Mouse (Mus musculus) forebrain, embryonic 14.5 days (tissue): ENCODE results near the gene Akna. TPM values are rescaled to one million over a fixed set of nuclear protein-coding genes. Genes with fewer than 3 reads are reported as not detected.

Experiments
- ATAC-seq: fragments of 200-750 bp; cut with Nextera tagmentation; 2 replicates; pipeline ENCODE4 v1.8.0; 2017; ENCODE audit warnings: mild to moderate bottlenecking, moderate library complexity
- DNase-seq: peaks from one replicate; pipeline ENCODE4 v3.0.0-alpha.2; 2015; ENCODE audit warnings: low spot score
- H3K27ac ChIP-seq: fragments of 300-500 bp; sonication (generic); 2 replicates; pipeline ENCODE4 v1.5.1; 2014; ENCODE audit warnings: low read depth, mild to moderate bottlenecking, control low read depth, low read length, moderate library complexity
- H3K27me3 ChIP-seq: fragments of 300-500 bp; sonication (generic); replicated peaks from 2 replicates; pipeline ENCODE4 v1.6.1; 2014; ENCODE audit warnings: low read length, control low read depth, mixed read lengths; ENCODE audit not compliant: control insufficient read depth, insufficient read depth
- H3K36me3 ChIP-seq: fragments of 300-500 bp; sonication (generic); 2 replicates; pipeline ENCODE4 v1.6.1; 2014; ENCODE audit warnings: low read length, control low read depth; ENCODE audit not compliant: control insufficient read depth, insufficient read depth
- H3K4me1 ChIP-seq: fragments of 300-500 bp; sonication (generic); 2 replicates; pipeline ENCODE4 v1.6.1; 2014; ENCODE audit warnings: antibody characterized with exemption, low read length, control low read depth; ENCODE audit not compliant: control insufficient read depth, insufficient read depth
- H3K4me2 ChIP-seq: fragments of 300-500 bp; sonication (generic); 2 replicates; pipeline ENCODE4 v1.6.1; 2014; ENCODE audit warnings: mild to moderate bottlenecking, control low read depth, low read length
- H3K4me3 ChIP-seq: fragments of 300-500 bp; sonication (generic); 2 replicates; pipeline ENCODE4 v1.5.1; 2014; ENCODE audit warnings: low read depth, low read length, control low read depth
- H3K9ac ChIP-seq: fragments of 300-500 bp; sonication (generic); 2 replicates; pipeline ENCODE4 v1.6.1; 2014; ENCODE audit warnings: mild to moderate bottlenecking, low read length, control low read depth, moderate library complexity
- H3K9me3 ChIP-seq: fragments of 300-500 bp; sonication (generic); replicated peaks from 2 replicates; pipeline ENCODE4 v1.6.1; 2016; ENCODE audit warnings: low read length, control low read depth, mixed read lengths; ENCODE audit not compliant: control insufficient read depth
- WGBS: fragments of 180-500 bp; shearing (Covaris S2); extraction: QIAGEN DNeasy Blood & Tissue Kit; methylation state at CpG from one replicate; pipeline ENCODE4 v1.1.7; 2014; 5-methylcytosine and 5-hydroxymethylcytosine counted together
- polyA plus RNA-seq: library from polyadenylated mRNA; unstranded; fragments of >200 nt; fragmentation: Nextera tagmentation; extraction: Ambion mirVana; gene quantifications from 2 replicates; pipeline ENCODE4 v1.2.1, GENCODE M21; 2014

Akna gene
- polyA plus RNA-seq, 1 experiment from 2014 or later = 5.7 TPM

DNA sequence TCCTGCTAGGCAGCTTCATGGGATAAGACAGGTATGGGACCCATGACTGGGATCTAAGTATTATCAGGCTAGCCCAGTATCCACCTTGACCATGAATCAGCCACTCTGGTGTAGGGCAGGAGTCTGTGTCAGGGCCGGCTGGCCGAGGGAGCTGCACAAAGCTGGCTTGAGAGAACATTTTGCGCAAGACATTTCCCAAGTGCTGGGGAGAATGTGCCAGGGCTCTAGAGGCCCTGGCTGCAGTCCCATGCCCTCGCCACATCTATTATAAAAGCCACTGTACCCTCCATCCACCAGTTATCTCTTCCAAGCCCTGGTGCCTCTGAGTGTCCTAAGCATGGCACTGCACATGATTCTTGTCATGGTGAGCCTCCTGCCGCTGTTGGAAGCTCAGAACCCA lies 41.0 kb downstream of the Akna start, which contains the start of gene Orm2:
TSS of gene Orm2 (plus strand) at position 300 of the 400 bp plus-strand sequence.
- H3K9ac ChIP-seq = no peak within 1 kb of the TSS
- 91% methylated on average over 5 of the region's 5 CpGs for WGBS
- H3K27ac ChIP-seq = no peak within 1 kb of the TSS
- H3K36me3 ChIP-seq = 0 out of 2 replicates have a peak, but pooled peaks cover 1% of the 10 kb centered on the region
- H3K4me2 ChIP-seq = no peak within 1 kb of the TSS
- DNase-seq (no peak), ATAC-seq (no peak)
- no peaks in the 10 kb centered on the region for H3K9me3 ChIP-seq
- no peaks in the 10 kb centered on the region for H3K27me3 ChIP-seq
- no peaks in the 10 kb centered on the region for H3K4me1 ChIP-seq
- H3K4me3 ChIP-seq = no peak within 1 kb of the TSS

DNA sequence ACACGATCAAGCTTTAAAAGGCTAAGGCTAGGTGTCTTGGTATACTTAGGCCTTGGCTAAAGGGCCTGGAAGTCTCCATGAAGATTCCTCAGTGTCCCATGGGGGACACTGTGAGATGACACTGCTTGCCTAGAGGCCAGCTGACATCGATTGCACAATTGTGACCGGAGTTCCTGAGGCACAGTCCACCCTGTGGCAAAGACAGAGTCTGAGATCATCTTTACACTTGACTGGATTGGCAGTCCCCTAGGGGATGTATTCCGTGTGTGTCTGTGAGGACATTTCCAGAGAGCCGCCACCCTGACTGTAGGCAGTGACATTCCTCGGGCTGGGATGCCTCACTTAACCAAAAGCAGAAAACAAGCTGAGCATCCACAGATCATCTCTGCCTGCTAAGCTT lies 43.3 kb downstream of the Akna start:
- ATAC-seq (no peak), DNase-seq (no peak)
- H3K9ac ChIP-seq = no peak overlapping the region
- H3K36me3 ChIP-seq = no peaks in the 10 kb centered on the region
- H3K27ac ChIP-seq = no peak overlapping the region
- 82% methylated on average over 6 of the region's 6 CpGs for WGBS
- no peak overlapping the region for H3K4me3 ChIP-seq
- no peaks in the 10 kb centered on the region for H3K9me3 ChIP-seq
- no peaks in the 10 kb centered on the region for H3K4me1 ChIP-seq
- no peaks in the 10 kb centered on the region for H3K27me3 ChIP-seq
- no peak overlapping the region for H3K4me2 ChIP-seq

DNA sequence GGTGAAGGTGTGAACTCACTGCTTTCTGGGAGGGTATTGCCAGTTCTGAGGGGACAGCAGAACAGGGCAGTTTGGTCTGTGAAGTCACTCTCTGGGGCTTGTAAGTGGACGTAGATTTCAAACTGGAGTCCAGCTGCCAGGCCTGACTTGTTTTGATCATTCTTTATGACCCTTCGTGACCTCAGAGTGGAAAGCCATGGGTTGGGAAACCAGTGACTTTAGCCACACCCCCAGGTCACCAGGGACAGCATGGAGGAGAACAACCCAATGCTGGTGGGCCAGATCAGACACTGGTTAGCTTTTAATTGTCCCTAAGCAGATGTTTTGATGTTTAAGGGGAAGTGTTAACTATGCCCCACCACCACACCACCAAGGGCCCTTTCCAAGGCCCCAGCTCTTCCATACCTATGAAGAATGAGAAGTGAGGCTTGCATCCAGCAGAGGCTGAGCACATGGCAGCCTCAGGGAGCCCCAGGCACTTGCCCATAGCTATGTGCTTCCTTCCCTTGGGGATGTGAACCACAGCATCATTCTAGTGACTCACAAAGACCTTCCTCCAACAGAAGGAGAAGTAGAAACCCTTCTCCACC lies 46.1 kb downstream of the Akna start:
- Histone ChIP-seq H3K27me3 (no peaks in the 10 kb centered on the region), H3K27ac (no peak overlapping the region), H3K36me3 (no peaks in the 10 kb centered on the region), H3K4me2 (no peak overlapping the region), H3K9me3 (no peaks in the 10 kb centered on the region), H3K9ac (no peak overlapping the region), H3K4me1 (no peaks in the 10 kb centered on the region), H3K4me3 (no peak overlapping the region)
- DNase-seq (no peak), ATAC-seq (no peak)
- 60% methylated on average over 2 of the region's 2 CpGs for WGBS

DNA sequence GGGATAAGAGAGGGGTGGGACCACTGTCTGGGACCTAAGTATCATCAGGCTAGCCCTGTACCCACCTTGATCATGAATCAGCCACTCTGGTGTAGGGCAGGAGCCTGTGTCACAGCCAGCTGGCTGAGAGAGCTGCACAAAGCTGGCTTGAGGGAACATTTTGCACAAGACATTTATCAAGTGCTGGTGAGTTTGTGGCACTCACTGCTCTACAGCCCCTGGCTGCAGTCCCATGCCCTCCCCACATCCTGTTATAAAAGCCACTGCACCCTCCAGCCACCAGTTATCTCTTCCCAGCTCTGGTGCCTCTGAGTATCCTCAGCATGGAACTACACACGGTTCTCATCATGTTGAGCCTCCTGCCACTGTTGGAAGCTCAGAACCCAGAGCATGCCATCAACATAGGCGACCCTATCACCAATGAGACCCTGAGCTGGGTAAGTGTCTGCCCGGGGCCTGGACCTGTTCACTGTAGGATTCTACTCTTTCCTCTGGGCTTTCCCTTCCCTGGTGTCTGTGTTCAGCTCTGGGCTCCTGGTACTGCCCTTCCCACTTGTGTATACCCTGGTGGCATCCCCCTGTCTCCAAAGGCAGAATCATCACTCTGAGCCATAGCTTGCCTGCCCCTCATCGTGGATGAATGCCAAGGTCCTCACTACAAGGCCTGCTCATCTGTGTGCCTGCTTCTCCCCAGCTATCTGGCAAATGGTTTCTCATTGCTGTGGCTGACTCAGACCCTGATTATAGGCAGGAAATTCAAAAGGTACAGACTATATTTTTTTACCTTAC lies 47.1 kb downstream of the Akna start, which contains the start of gene Orm3:
TSS of gene Orm3 (plus strand) at position 286 of the 789 bp plus-strand sequence.
- no peak within 1 kb of the TSS for H3K4me3 ChIP-seq
- DNase-seq = no peak
- 80% methylated on average over 4 of the region's 4 CpGs for WGBS

DNA sequence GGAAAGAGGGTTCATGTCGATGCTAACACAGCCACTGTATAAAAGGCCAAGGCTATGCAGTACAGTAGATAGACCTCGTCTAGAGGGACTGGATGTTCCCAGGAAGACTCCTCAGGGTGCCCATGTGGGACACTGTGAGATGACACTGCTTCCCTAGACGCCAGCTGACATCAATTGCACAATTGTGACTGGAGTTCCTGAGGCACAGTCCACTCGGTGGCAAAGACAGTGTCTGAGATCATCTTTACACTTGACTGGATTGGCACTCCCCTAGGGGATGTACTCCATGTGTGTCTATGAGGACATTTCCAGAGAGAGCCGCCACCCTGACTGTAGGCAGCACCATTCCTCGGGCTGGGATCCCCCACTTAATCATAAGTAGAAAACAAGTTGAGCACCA lies 54.6 kb downstream of the Akna start:
- H3K27ac ChIP-seq = no peak overlapping the region
- H3K4me2 ChIP-seq = no peak overlapping the region
- no peak for ATAC-seq
- WGBS = 71% methylated on average over 6 of the region's 6 CpGs
- H3K4me1 ChIP-seq = no peaks in the 10 kb centered on the region
- H3K4me3 ChIP-seq = no peak overlapping the region
- DNase-seq = no peak
- no peak overlapping the region for H3K9ac ChIP-seq
- no peaks in the 10 kb centered on the region for H3K9me3 ChIP-seq
- no peaks in the 10 kb centered on the region for H3K27me3 ChIP-seq
- H3K36me3 ChIP-seq = no peaks in the 10 kb centered on the region

More for the DNA sequence above, 47.1 kb downstream of the Akna start, which contains the start of gene Orm3:
- H3K36me3 ChIP-seq = no peaks in the 10 kb centered on the region
- no peak within 1 kb of the TSS for H3K27ac ChIP-seq
- H3K4me2 ChIP-seq = no peak within 1 kb of the TSS
- no peaks in the 10 kb centered on the region for H3K27me3 ChIP-seq
- H3K9me3 ChIP-seq = no peaks in the 10 kb centered on the region
- no peaks in the 10 kb centered on the region for H3K4me1 ChIP-seq
- no peak within 1 kb of the TSS for H3K9ac ChIP-seq
- ATAC-seq = no peak

DNA sequence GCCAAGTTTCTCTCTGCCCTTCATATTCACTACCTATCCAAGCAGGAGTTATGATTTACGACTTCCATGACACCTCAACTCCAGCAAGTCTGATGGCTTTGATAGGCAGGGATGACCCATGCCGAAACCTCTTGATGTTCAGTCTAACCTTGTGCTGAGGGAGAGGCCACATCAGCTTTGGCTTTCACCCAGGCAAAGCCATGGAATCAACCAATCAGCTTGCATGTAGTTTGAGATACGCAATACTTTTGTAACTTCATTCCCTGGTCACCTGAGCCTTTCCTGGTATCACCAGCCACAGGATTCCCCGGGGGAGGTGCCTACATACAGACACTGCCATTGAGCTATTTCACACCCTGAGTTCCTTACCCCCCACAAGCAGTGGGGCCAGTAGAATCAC lies 56.5 kb downstream of the Akna start:
- DNase-seq (no peak), ATAC-seq (no peak)
- WGBS = 91% methylated on average over 4 of the region's 4 CpGs
- Histone ChIP-seq H3K4me2 (no peak overlapping the region), H3K9me3 (no peaks in the 10 kb centered on the region), H3K9ac (no peak overlapping the region), H3K36me3 (no peaks in the 10 kb centered on the region), H3K27me3 (no peaks in the 10 kb centered on the region), H3K4me3 (no peak overlapping the region), H3K27ac (no peak overlapping the region), H3K4me1 (no peaks in the 10 kb centered on the region)

DNA sequence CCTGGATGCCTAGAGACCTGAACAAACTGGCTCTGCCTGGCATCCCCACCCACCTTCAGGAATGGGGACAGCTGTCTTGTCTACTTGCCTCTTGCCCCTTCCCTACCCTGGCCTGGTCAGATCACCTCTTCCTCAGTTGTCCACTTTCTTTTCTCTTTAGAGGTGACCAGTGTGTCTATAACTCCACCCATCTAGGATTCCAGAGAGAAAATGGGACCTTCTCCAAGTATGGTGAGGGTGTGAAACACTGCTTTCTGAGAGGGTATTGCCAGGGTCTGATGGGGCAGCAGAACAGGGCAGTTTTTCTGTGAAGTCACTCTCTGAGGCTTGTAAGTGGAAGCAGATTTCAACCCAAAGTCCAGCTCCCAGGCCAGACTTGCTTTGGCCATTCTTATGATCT lies 57.9 kb downstream of the Akna start:
- Histone ChIP-seq H3K36me3 (no peaks in the 10 kb centered on the region), H3K4me2 (no peak overlapping the region), H3K27me3 (no peaks in the 10 kb centered on the region), H3K4me1 (no peaks in the 10 kb centered on the region), H3K4me3 (no peak overlapping the region), H3K9ac (no peak overlapping the region), H3K27ac (no peak overlapping the region), H3K9me3 (no peaks in the 10 kb centered on the region)
- DNase-seq (no peak), ATAC-seq (no peak)

DNA sequence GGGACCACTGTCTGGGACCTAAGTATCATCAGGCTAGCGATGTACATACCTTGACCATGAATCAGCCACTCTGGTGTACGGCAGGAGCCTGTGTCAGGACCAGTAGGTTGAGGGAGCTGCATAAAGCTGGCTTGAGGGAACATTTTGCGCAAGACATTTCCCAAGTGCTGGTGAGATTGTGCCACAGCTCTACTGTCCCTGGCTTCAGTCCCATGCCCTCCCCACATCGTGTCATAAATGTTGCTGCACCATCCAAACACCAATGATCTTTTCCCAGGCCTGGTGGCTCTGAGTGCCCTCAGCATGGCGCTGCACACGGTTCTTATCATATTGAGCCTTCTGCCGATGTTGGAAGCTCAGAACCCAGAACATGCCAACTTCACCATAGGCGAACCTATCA lies 58.9 kb downstream of the Akna start, which contains the start of gene Orm1:
TSS of gene Orm1 (plus strand) at position 266 of the 400 bp plus-strand sequence.
- no peak for DNase-seq
- Histone ChIP-seq H3K27me3 (no peaks in the 10 kb centered on the region), H3K9ac (no peak within 1 kb of the TSS), H3K4me1 (no peaks in the 10 kb centered on the region), H3K27ac (no peak within 1 kb of the TSS), H3K9me3 (no peaks in the 10 kb centered on the region), H3K4me2 (no peak within 1 kb of the TSS), H3K4me3 (no peak within 1 kb of the TSS), H3K36me3 (no peaks in the 10 kb centered on the region)
- WGBS = 88% methylated on average over 8 of the region's 8 CpGs
- ATAC-seq = no peak

DNA sequence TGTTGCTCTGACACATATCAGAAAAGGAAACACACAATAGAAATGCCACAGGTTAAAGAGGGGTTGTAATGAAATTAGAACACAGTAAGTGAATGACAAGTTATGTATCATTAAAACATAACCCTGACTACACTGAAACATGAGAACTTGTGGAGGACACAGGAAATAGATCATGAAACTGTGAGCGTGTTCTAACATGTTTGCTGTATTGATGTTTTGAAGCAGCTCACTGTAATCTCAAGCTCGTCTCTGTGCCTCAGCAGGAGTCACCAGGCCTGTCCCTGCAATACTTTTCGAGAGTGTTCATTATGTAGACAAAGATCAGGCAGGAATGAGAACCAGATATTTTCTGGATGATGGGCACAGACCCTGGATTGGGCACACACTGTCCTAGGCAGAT lies 59.5 kb downstream of the Akna start:
- Histone ChIP-seq H3K4me2 (no peak overlapping the region), H3K36me3 (no peaks in the 10 kb centered on the region), H3K9me3 (no peaks in the 10 kb centered on the region), H3K9ac (no peak overlapping the region), H3K27ac (no peak overlapping the region), H3K4me1 (no peaks in the 10 kb centered on the region), H3K27me3 (no peaks in the 10 kb centered on the region), H3K4me3 (no peak overlapping the region)
- DNase-seq = no peak
- no peak for ATAC-seq
- WGBS = 73% methylated on average over 3 of the region's 3 CpGs
